15 mouse cellular contexts compared by ENCODE assay signal in the genomic region with DNA sequence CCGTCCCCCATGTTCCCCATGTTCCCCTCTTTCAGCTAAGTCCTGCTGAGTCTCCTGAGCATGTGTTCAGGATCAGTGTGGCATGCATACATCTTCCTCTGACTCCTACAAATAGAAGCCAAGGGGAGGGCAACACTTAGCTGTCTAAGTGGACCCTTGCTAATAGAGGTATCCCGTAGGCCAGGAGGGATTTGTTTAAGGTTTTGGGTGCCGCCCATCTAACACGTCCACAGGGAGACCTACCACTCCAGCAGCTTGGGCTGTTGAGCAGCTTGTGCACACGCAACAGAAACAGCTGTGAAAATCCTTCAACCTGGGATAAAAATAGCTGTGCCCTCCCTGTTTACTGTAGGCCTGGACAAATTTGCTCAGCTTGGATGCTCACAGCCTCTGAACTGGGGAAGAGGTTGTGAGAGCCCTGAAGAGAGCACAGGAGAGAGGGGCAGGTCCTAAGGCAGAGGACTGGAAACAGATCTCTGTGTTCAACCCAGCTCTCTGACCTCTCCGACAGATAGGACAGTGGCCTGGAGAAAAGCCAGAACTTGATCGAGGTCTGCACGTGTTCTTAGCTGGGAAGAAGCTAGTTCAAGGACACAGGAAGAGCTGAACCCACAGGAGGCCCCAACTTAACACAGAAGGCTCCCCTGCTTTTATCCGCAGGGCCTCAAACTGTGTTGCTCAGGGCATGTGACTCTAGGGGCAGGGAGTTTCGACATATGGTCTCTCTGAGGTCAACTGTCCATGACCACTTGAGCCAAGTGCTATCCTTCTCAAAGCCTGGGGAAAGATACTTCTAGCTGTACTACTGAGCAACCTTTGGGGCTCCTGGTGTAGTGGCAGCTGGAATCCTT. TPM values are rescaled to one million over a fixed set of nuclear protein-coding genes. Genes with fewer than 3 reads are reported as not detected.
A peak's percentile ranks its signal among the peaks of the same experiment; 100 is the strongest.
ATAC-seq and TF ChIP-seq lines count a peak whose summit lies in the region.
"Not testable (repeated sequence)": the region's sequence is repeated elsewhere in the genome, so short reads cannot be mapped to it uniquely, and the experiment has no call there.
"Had no signal": no experiment of that assay in that cellular context is flagged by ENCODE, and none has a peak within 500 bp of the region (broad histone marks: within the 10 kb centered on the region; RNA-seq: fewer than 3 reads in every experiment).

No protein-coding gene starts in this region.

- not testable (repeated sequence) for H3K4me1 ChIP-seq in brown adipose tissue, adult 24 weeks (ENCODE audit: control insufficient read depth, insufficient read depth, insufficient read length, low read length); heart, embryonic 11.5 days (ENCODE audit: control insufficient read depth, insufficient read depth, low read length); heart, embryonic 16.5 days (ENCODE audit: control insufficient read depth, insufficient read depth, low read length); limb, embryonic 15.5 days; liver, embryonic 15.5 days (replicated peaks); testis, adult 2 months (ENCODE audit: control insufficient read depth, insufficient read depth, low read length)

- H3K9me3 ChIP-seq in heart, embryonic 11.5 days (replicated peaks; ENCODE audit: control insufficient read depth, low read length); heart, embryonic 16.5 days (replicated peaks; ENCODE audit: control insufficient read depth, low read length); limb, embryonic 15.5 days; liver, embryonic 15.5 days (replicated peaks): not testable (repeated sequence)

- H3K27me3 ChIP-seq in heart, embryonic 11.5 days (ENCODE audit: control insufficient read depth, insufficient read depth, low read length); heart, embryonic 16.5 days (ENCODE audit: control insufficient read depth, insufficient read depth, low read length); limb, embryonic 15.5 days; liver, embryonic 15.5 days; myocyte (ENCODE audit: control insufficient read depth, insufficient read depth, insufficient read length); testis, adult 2 months (ENCODE audit: control insufficient read depth, insufficient read depth, low read length): not testable (repeated sequence)

- not testable (repeated sequence) for ATAC-seq in heart, embryonic 11.5 days (replicated peaks; ENCODE audit: insufficient number of reproducible peaks, low FRiP score, low TSS enrichment)
- peak; percentile 59 for ATAC-seq in heart, embryonic 16.5 days (replicated peaks; ENCODE audit: extremely low read depth, insufficient read depth, low FRiP score)
- 0 out of 2 replicates have a peak, but pooled peaks have one; percentile 26 for ATAC-seq in limb, embryonic 15.5 days (ENCODE audit: insufficient number of reproducible peaks, low FRiP score, low TSS enrichment, low read depth)
- peak; percentile 72 for ATAC-seq in liver, embryonic 15.5 days (ENCODE audit: insufficient read depth)

- peak overlapping the region; percentile 31; the same call in 1 of the 2 replicates for H3K27ac ChIP-seq in brown adipose tissue, adult 24 weeks (replicated peaks; ENCODE audit: low read depth, low read length)
- H3K27ac ChIP-seq in heart, embryonic 11.5 days (ENCODE audit: low read depth, low read length) = 0 out of 2 replicates have a peak overlapping the region, but pooled peaks have one; percentile 64
- H3K27ac ChIP-seq in heart, embryonic 16.5 days (ENCODE audit: low read length) = peak overlapping the region; percentile 23
- not testable (repeated sequence) for H3K27ac ChIP-seq in limb, embryonic 15.5 days
- H3K27ac ChIP-seq in liver, embryonic 15.5 days (replicated peaks) = peak overlapping the region; percentile 62; the same call in 1 of the 2 replicates
- H3K27ac ChIP-seq in testis, adult 2 months (ENCODE audit: control insufficient read depth, insufficient read depth, low read depth, low read length) = peak overlapping the region; percentile 44

- H3K79me2 ChIP-seq in myocyte (ENCODE audit: control insufficient read depth, insufficient read depth) = not testable (repeated sequence)

- TF ChIP-seq POLR2A in myocyte (IDR thresholded peaks at IDR 0.05; ENCODE audit: insufficient read length, low read depth); testis, adult 2 months (IDR thresholded peaks at IDR 0.05; ENCODE audit: control insufficient read depth, low read depth, low read length): not testable (repeated sequence)

- 49% methylated on average over 10 of the region's 10 CpGs for WGBS in heart, embryonic 11.5 days (ENCODE audit: insufficient replicate concordance)
- 39% methylated on average over 10 of the region's 10 CpGs for WGBS in heart, embryonic 16.5 days
- WGBS in limb, embryonic 15.5 days = 66% methylated on average over 10 of the region's 10 CpGs
- WGBS in liver, embryonic 15.5 days (ENCODE audit: insufficient replicate concordance) = 58% methylated on average over 10 of the region's 10 CpGs

- TF ChIP-seq CTCF in testis, adult 2 months (IDR thresholded peaks at IDR 0.05; ENCODE audit: control insufficient read depth, insufficient read depth, insufficient replicate concordance, low read depth, low read length) = not testable (repeated sequence)

- not testable (repeated sequence) for H3ac ChIP-seq in myocyte (ENCODE audit: control insufficient read depth, insufficient read length)

- H3K36me3 ChIP-seq in heart, embryonic 11.5 days (ENCODE audit: control insufficient read depth, insufficient read depth, low read length); heart, embryonic 16.5 days (ENCODE audit: control insufficient read depth, insufficient read depth); limb, embryonic 15.5 days; liver, embryonic 15.5 days (replicated peaks); myocyte (ENCODE audit: control insufficient read depth, insufficient read depth); testis, adult 2 months (ENCODE audit: control insufficient read depth, insufficient read depth, low read length): not testable (repeated sequence)

- not testable (repeated sequence) for H3K4me2 ChIP-seq in heart, embryonic 11.5 days; heart, embryonic 16.5 days (ENCODE audit: low read depth, low read length); limb, embryonic 15.5 days; liver, embryonic 15.5 days
- H3K4me2 ChIP-seq in myocyte (ENCODE audit: low read depth) = peak overlapping the region; percentile 21

- H3K9ac ChIP-seq in heart, embryonic 11.5 days (ENCODE audit: low read depth, low read length); heart, embryonic 16.5 days (ENCODE audit: low read length); limb, embryonic 15.5 days; liver, embryonic 15.5 days: not testable (repeated sequence)

- H3K4me3 ChIP-seq in brown adipose tissue, adult 24 weeks (ENCODE audit: insufficient read depth, low read depth, low read length); heart, embryonic 11.5 days (ENCODE audit: low read depth, low read length); heart, embryonic 16.5 days (ENCODE audit: low read length); limb, embryonic 15.5 days; liver, embryonic 15.5 days (replicated peaks); myocyte; testis, adult 2 months (ENCODE audit: control insufficient read depth, low read depth, low read length): not testable (repeated sequence)

RNA-seq across cellular contexts. Expression of a gene that starts 2.6 kb away (rescaled TPM):
- polyA plus RNA-seq in brown adipose tissue, adult 24 weeks (2012; ENCODE audit: insufficient read depth, insufficient read length, missing spikeins) = not detected in 2 replicates
- not detected in 2 replicates for polyA plus RNA-seq in heart, embryonic 11.5 days (2014; fragmentation: Nextera tagmentation; extraction: Ambion mirVana)
- 0.35 TPM in 1 of 2 replicates, not detected in the other for polyA plus RNA-seq in heart, embryonic 16.5 days (2015; fragmentation: Nextera tagmentation; extraction: Ambion mirVana)
- polyA plus RNA-seq in limb, embryonic 15.5 days (2015; fragmentation: Nextera tagmentation; extraction: Ambion mirVana) = 0.70 TPM in 1 of 2 replicates, not detected in the other
- 0.18 and 1.0 TPM in 2 replicates for polyA plus RNA-seq in liver, embryonic 15.5 days (2015; fragmentation: Nextera tagmentation; extraction: Ambion mirVana)
- polyA plus RNA-seq in myocyte (2012; fragmentation: generic; extraction: Trizol) = 0.38 TPM
- 2.8 and 3.3 TPM in 2 replicates for polyA plus RNA-seq in testis, adult 2 months (2012; rRNA removed)
- polyA plus RNA-seq: embryonic facial prominence, embryonic 10.5 days; forebrain, embryonic 13.5 days; hindbrain, embryonic 14.5 days; kidney, embryonic 15.5 days; limb, embryonic 11.5 days; midbrain, embryonic 14.5 days; neural tube, embryonic 15.5 days; thymus, postnatal 0 days had no signal

RNA-seq across cellular contexts. Expression of a gene that starts 20.2 kb away (rescaled TPM):
- not detected in 2 replicates for polyA plus RNA-seq in brown adipose tissue, adult 24 weeks (2012; ENCODE audit: insufficient read depth, insufficient read length, missing spikeins)
- polyA plus RNA-seq in heart, embryonic 11.5 days (2014; fragmentation: Nextera tagmentation; extraction: Ambion mirVana) = not detected in 2 replicates
- polyA plus RNA-seq in heart, embryonic 16.5 days (2015; fragmentation: Nextera tagmentation; extraction: Ambion mirVana) = not detected in 2 replicates
- 0.23 and 0.40 TPM in 2 replicates for polyA plus RNA-seq in limb, embryonic 15.5 days (2015; fragmentation: Nextera tagmentation; extraction: Ambion mirVana)
- not detected in 2 replicates for polyA plus RNA-seq in liver, embryonic 15.5 days (2015; fragmentation: Nextera tagmentation; extraction: Ambion mirVana)
- polyA plus RNA-seq in myocyte (2012; fragmentation: generic; extraction: Trizol) = 0.55 TPM
- 1,386 and 1,446 TPM in 2 replicates for polyA plus RNA-seq in testis, adult 2 months (2012; rRNA removed)
- polyA plus RNA-seq: embryonic facial prominence, embryonic 10.5 days; forebrain, embryonic 13.5 days; hindbrain, embryonic 14.5 days; kidney, embryonic 15.5 days; limb, embryonic 11.5 days; midbrain, embryonic 14.5 days; neural tube, embryonic 15.5 days; thymus, postnatal 0 days had no signal

RNA-seq across cellular contexts. Expression of a gene that starts 23.3 kb away (rescaled TPM):
- not detected in 2 replicates for polyA plus RNA-seq in brown adipose tissue, adult 24 weeks (2012; ENCODE audit: insufficient read depth, insufficient read length, missing spikeins)
- not detected in 2 replicates for polyA plus RNA-seq in heart, embryonic 11.5 days (2014; fragmentation: Nextera tagmentation; extraction: Ambion mirVana)
- polyA plus RNA-seq in heart, embryonic 16.5 days (2015; fragmentation: Nextera tagmentation; extraction: Ambion mirVana) = not detected in 2 replicates
- polyA plus RNA-seq in limb, embryonic 15.5 days (2015; fragmentation: Nextera tagmentation; extraction: Ambion mirVana) = not detected in 2 replicates
- polyA plus RNA-seq in liver, embryonic 15.5 days (2015; fragmentation: Nextera tagmentation; extraction: Ambion mirVana) = not detected in 2 replicates
- 0.14 TPM for polyA plus RNA-seq in myocyte (2012; fragmentation: generic; extraction: Trizol)
- not detected in 2 replicates for polyA plus RNA-seq in testis, adult 2 months (2012; rRNA removed)
- polyA plus RNA-seq: embryonic facial prominence, embryonic 10.5 days; forebrain, embryonic 13.5 days; hindbrain, embryonic 14.5 days; kidney, embryonic 15.5 days; limb, embryonic 11.5 days; midbrain, embryonic 14.5 days; neural tube, embryonic 15.5 days; thymus, postnatal 0 days had no signal

RNA-seq across cellular contexts. Expression of a gene that starts 35.6 kb away (rescaled TPM):
- 32.5 and 49.7 TPM in 2 replicates for polyA plus RNA-seq in brown adipose tissue, adult 24 weeks (2012; ENCODE audit: insufficient read depth, insufficient read length, missing spikeins)
- 55.5 and 56.4 TPM in 2 replicates for polyA plus RNA-seq in heart, embryonic 11.5 days (2014; fragmentation: Nextera tagmentation; extraction: Ambion mirVana)
- 52.0 and 56.3 TPM in 2 replicates for polyA plus RNA-seq in heart, embryonic 16.5 days (2015; fragmentation: Nextera tagmentation; extraction: Ambion mirVana)
- polyA plus RNA-seq in limb, embryonic 15.5 days (2015; fragmentation: Nextera tagmentation; extraction: Ambion mirVana) = 40.6 and 44.5 TPM in 2 replicates
- 3.9 and 5.1 TPM in 2 replicates for polyA plus RNA-seq in liver, embryonic 15.5 days (2015; fragmentation: Nextera tagmentation; extraction: Ambion mirVana)
- polyA plus RNA-seq in myocyte (2012; fragmentation: generic; extraction: Trizol) = 209 TPM
- 6.0 and 7.4 TPM in 2 replicates for polyA plus RNA-seq in testis, adult 2 months (2012; rRNA removed)

Comparison
In these comparisons a context has a peak if more than half of its experiments do, and no peak if none do; other contexts are left out.
1. RNA of a gene that starts 20.2 kb away (polyA plus RNA-seq): 1,386 to 1,446 TPM in testis, adult 2 months; 0.55 TPM in myocyte (single experiment), 0.23 to 0.40 TPM in limb, embryonic 15.5 days, not detected in brown adipose tissue, adult 24 weeks, not detected in heart, embryonic 11.5 days, not detected in heart, embryonic 16.5 days and not detected in liver, embryonic 15.5 days; every median in the first group is over 100 times any median in the second.